Mouse (Mus musculus): ENCODE measurements at regions not wholly inside any gene's neighbourhood (a gene's known extent, or its start where the extent isn't known, plus 50 kb on each side); places are given as distances from the start of the nearest gene placed in this dataset.

- 41% methylated on average over 5 of the region's 5 CpGs for WGBS
- no peak for TF ChIP-seq POLR2A (IDR thresholded peaks at IDR 0.05; ENCODE audit: borderline replicate concordance, extremely low read depth, insufficient read depth, insufficient read length)
- Histone ChIP-seq H3K9ac (ENCODE audit: low read depth, low read length, severe bottlenecking) (no peak overlapping the region), H3K9me3 (ENCODE audit: control insufficient read depth, low read length) (no peaks in the 10 kb centered on the region), H3K36me3 (ENCODE audit: control insufficient read depth, insufficient read depth, low read length) (no peaks in the 10 kb centered on the region), H3K27me3 (ENCODE audit: control insufficient read depth, insufficient read depth, low read length) (no peaks in the 10 kb centered on the region), H3K4me3 (replicated peaks; ENCODE audit: low read length) (no peak overlapping the region), H3K4me1 (ENCODE audit: control insufficient read depth, insufficient read depth, low read length) (peaks cover 3% of the 10 kb centered on the region; the same call in 1 of the 2 replicates), H3K4me2 (replicated peaks; ENCODE audit: low read depth, low read length, severe bottlenecking) (no peak overlapping the region), H3K27ac (replicated peaks; ENCODE audit: low read depth, low read length) (no peak overlapping the region)
- ATAC-seq (ENCODE audit: low FRiP score, low read depth), result peak; percentile 53
- peak; percentile 55 for DNase-seq (ENCODE audit: low spot score)
These were observed 2220.5 kb upstream of the Lrrc6 start for GRCm38 (mm10) chr15:68721250-68721649.

- WGBS, result 63% methylated on average over 12 of the region's 12 CpGs
- H3K4me3 ChIP-seq (replicated peaks; ENCODE audit: low read length), result no peak overlapping the region
- ATAC-seq (ENCODE audit: low FRiP score, low read depth), result no peak
These were observed 2218.8 kb upstream of the Lrrc6 start for GRCm38 (mm10) chr15:68719486-68719885.

GRCm38 (mm10) chr15:68714337-68714736 is 2213.6 kb upstream of the Lrrc6 start:
- no peaks in the 10 kb centered on the region; the same call in 1 of the 2 replicates for H3K4me1 ChIP-seq (ENCODE audit: control insufficient read depth, insufficient read depth, low read length)
- H3K4me3 ChIP-seq (replicated peaks; ENCODE audit: low read length), result no peak overlapping the region
- no peak for TF ChIP-seq POLR2A (IDR thresholded peaks at IDR 0.05; ENCODE audit: borderline replicate concordance, extremely low read depth, insufficient read depth, insufficient read length)
- ATAC-seq (ENCODE audit: low FRiP score, low read depth) (peak; percentile 12; the same call in 1 of the 2 replicates), DNase-seq (ENCODE audit: low spot score) (peak; percentile 50)
- 56% methylated on average over 4 of the region's 4 CpGs for WGBS
- no peaks in the 10 kb centered on the region for H3K27me3 ChIP-seq (ENCODE audit: control insufficient read depth, insufficient read depth, low read length)
- H3K4me2 ChIP-seq (replicated peaks; ENCODE audit: low read depth, low read length, severe bottlenecking), result no peak overlapping the region
- no peaks in the 10 kb centered on the region for H3K36me3 ChIP-seq (ENCODE audit: control insufficient read depth, insufficient read depth, low read length)
- H3K9me3 ChIP-seq (ENCODE audit: control insufficient read depth, low read length), result no peaks in the 10 kb centered on the region
- H3K27ac ChIP-seq (replicated peaks; ENCODE audit: low read depth, low read length), result no peak overlapping the region
- H3K9ac ChIP-seq (ENCODE audit: low read depth, low read length, severe bottlenecking), result no peak overlapping the region

More at GRCm38 (mm10) chr15:68719486-68719885, 2218.8 kb upstream of the Lrrc6 start:
- no peak for TF ChIP-seq POLR2A (IDR thresholded peaks at IDR 0.05; ENCODE audit: borderline replicate concordance, extremely low read depth, insufficient read depth, insufficient read length)
- no peaks in the 10 kb centered on the region for H3K27me3 ChIP-seq (ENCODE audit: control insufficient read depth, insufficient read depth, low read length)
- H3K9ac ChIP-seq (ENCODE audit: low read depth, low read length, severe bottlenecking), result no peak overlapping the region
- DNase-seq (ENCODE audit: low spot score), result no peak
- no peak overlapping the region for H3K4me2 ChIP-seq (replicated peaks; ENCODE audit: low read depth, low read length, severe bottlenecking)
- H3K4me1 ChIP-seq (ENCODE audit: control insufficient read depth, insufficient read depth, low read length), result peaks cover 3% of the 10 kb centered on the region; the same call in 1 of the 2 replicates
- no peaks in the 10 kb centered on the region for H3K9me3 ChIP-seq (ENCODE audit: control insufficient read depth, low read length)
- no peak overlapping the region for H3K27ac ChIP-seq (replicated peaks; ENCODE audit: low read depth, low read length)
- no peaks in the 10 kb centered on the region for H3K36me3 ChIP-seq (ENCODE audit: control insufficient read depth, insufficient read depth, low read length)

GRCm38 (mm10) chr15:68707306-68707705 is 2206.6 kb upstream of the Lrrc6 start:
- H3K4me2 ChIP-seq (replicated peaks; ENCODE audit: low read depth, low read length, severe bottlenecking), result no peak overlapping the region
- no peak overlapping the region for H3K4me3 ChIP-seq (replicated peaks; ENCODE audit: low read length)
- no peak overlapping the region for H3K27ac ChIP-seq (replicated peaks; ENCODE audit: low read depth, low read length)
- H3K9me3 ChIP-seq (ENCODE audit: control insufficient read depth, low read length), result no peaks in the 10 kb centered on the region
- WGBS, result 81% methylated on average over 3 of the region's 3 CpGs
- DNase-seq (ENCODE audit: low spot score) (no peak), ATAC-seq (ENCODE audit: low FRiP score, low read depth) (no peak)
- no peaks in the 10 kb centered on the region for H3K27me3 ChIP-seq (ENCODE audit: control insufficient read depth, insufficient read depth, low read length)
- no peak overlapping the region for H3K9ac ChIP-seq (ENCODE audit: low read depth, low read length, severe bottlenecking)
- no peak for TF ChIP-seq POLR2A (IDR thresholded peaks at IDR 0.05; ENCODE audit: borderline replicate concordance, extremely low read depth, insufficient read depth, insufficient read length)
- no peaks in the 10 kb centered on the region for H3K4me1 ChIP-seq (ENCODE audit: control insufficient read depth, insufficient read depth, low read length)
- H3K36me3 ChIP-seq (ENCODE audit: control insufficient read depth, insufficient read depth, low read length), result no peaks in the 10 kb centered on the region

GRCm38 (mm10) chr15:68695041-68695650 is 2194.4 kb upstream of the Lrrc6 start:
- WGBS, result 23% methylated on average over 5 of the region's 5 CpGs
- peak; percentile 5 for DNase-seq (ENCODE audit: low spot score)
- Histone ChIP-seq H3K4me2 (replicated peaks; ENCODE audit: low read depth, low read length, severe bottlenecking) (no peak overlapping the region), H3K9me3 (ENCODE audit: control insufficient read depth, low read length) (no peaks in the 10 kb centered on the region), H3K27me3 (ENCODE audit: control insufficient read depth, insufficient read depth, low read length) (no peaks in the 10 kb centered on the region), H3K4me1 (ENCODE audit: control insufficient read depth, insufficient read depth, low read length) (no peaks in the 10 kb centered on the region), H3K9ac (ENCODE audit: low read depth, low read length, severe bottlenecking) (no peak overlapping the region), H3K4me3 (replicated peaks; ENCODE audit: low read length) (no peak overlapping the region), H3K36me3 (ENCODE audit: control insufficient read depth, insufficient read depth, low read length) (no peaks in the 10 kb centered on the region), H3K27ac (replicated peaks; ENCODE audit: low read depth, low read length) (no peak overlapping the region)
- no peak for ATAC-seq (ENCODE audit: low FRiP score, low read depth)
- no peak for TF ChIP-seq POLR2A (IDR thresholded peaks at IDR 0.05; ENCODE audit: borderline replicate concordance, extremely low read depth, insufficient read depth, insufficient read length)

All from limb, embryonic 14.5 days (tissue).